Mouse (Mus musculus) CH12.LX (cell line): ENCODE measurements at regions not wholly inside any gene's neighbourhood (a gene's known extent, or its start where the extent isn't known, plus 50 kb on each side); places are given as distances from the start of the nearest gene placed in this dataset.

ENCODE experiments used
- DNase-seq: peaks from one replicate; pipeline ENCODE4 v3.0.0-alpha.2; 2013; ENCODE audit errors: extremely low read depth
- H3K27ac ChIP-seq: 2 replicates; pipeline ENCODE4 v1.5.1; 2012; ENCODE audit warnings: low read depth, mild to moderate bottlenecking, control low read depth, moderate library complexity; ENCODE audit not compliant: insufficient read depth
- H3K27me3 ChIP-seq: replicated peaks from 2 replicates; pipeline ENCODE3; 2012; ENCODE audit warnings: inconsistent platforms
- H3K36me3 ChIP-seq, 2 experiments: replicated peaks in 1 of 2; 2 replicates each; pipeline versions ENCODE3 to v1.6.1; 2012; ENCODE audit warnings: inconsistent platforms in 1 of 2, low read length in 1 of 2, mild to moderate bottlenecking in 1 of 2, mixed read lengths in 1 of 2, moderate library complexity in 1 of 2; ENCODE audit not compliant: control insufficient read depth in 1 of 2, insufficient read depth in 1 of 2
- H3K4me1 ChIP-seq, 2 experiments: 2 replicates each; pipeline ENCODE4 v1.6.1; 2012; ENCODE audit warnings: inconsistent platforms in 1 of 2, moderate library complexity in 1 of 2; ENCODE audit not compliant: insufficient read depth in 2 of 2, control insufficient read depth in 1 of 2
- H3K4me2 ChIP-seq: 2 replicates; pipeline ENCODE4 v1.6.1; 2012; ENCODE audit warnings: low read depth, mild to moderate bottlenecking, control low read depth; ENCODE audit not compliant: poor library complexity, insufficient read depth, severe bottlenecking
- H3K4me3 ChIP-seq, 3 experiments: fragments of 150-350 bp in 1 of 3; sonication (generic) in 1 of 3; replicated peaks in 1 of 3; 2 replicates each; pipeline versions ENCODE3 to v1.5.1; 2011 to 2012; ENCODE audit warnings: low read depth in 2 of 3, low read length in 2 of 3, mild to moderate bottlenecking in 2 of 3, moderate library complexity in 2 of 3, control low read depth in 1 of 3, improper control_type of control experiment in 1 of 3, inconsistent platforms in 1 of 3, mixed read lengths in 1 of 3; ENCODE audit not compliant: poor library complexity in 1 of 3
- H3K79me2 ChIP-seq: replicated peaks from 2 replicates; pipeline ENCODE4 v1.6.1; 2012; ENCODE audit warnings: mild to moderate bottlenecking, moderate library complexity; ENCODE audit not compliant: control insufficient read depth, poor library complexity, insufficient read depth, severe bottlenecking; ENCODE audit errors: extremely low read depth
- H3K9ac ChIP-seq: 2 replicates; pipeline ENCODE4 v1.6.1; 2012; ENCODE audit warnings: low read depth, mild to moderate bottlenecking, control low read depth, moderate library complexity; ENCODE audit not compliant: insufficient read depth
- H3K9me3 ChIP-seq: replicated peaks from 2 replicates; pipeline ENCODE3; 2012; ENCODE audit warnings: low read length, inconsistent platforms, mixed read lengths
- BHLHE40 ChIP-seq: IDR thresholded peaks from 2 replicates; pipeline ENCODE4 v1.6.1; 2011; ENCODE audit warnings: mild to moderate bottlenecking, low read depth, low read length, improper control_type of control experiment
- CHD1 ChIP-seq: IDR thresholded peaks from 2 replicates; pipeline ENCODE4 v1.6.1; 2012; ENCODE audit warnings: low read depth, low read length, improper control_type of control experiment, inconsistent platforms
- CHD2 ChIP-seq: IDR thresholded peaks from 2 replicates; pipeline ENCODE4 v1.6.1; 2011; ENCODE audit warnings: low read length, improper control_type of control experiment
- CTCF ChIP-seq, 2 experiments: IDR thresholded peaks in 1 of 2; conservative IDR thresholded peaks in 1 of 2; 2 replicates each; pipeline ENCODE4 v1.5.1; 2011 to 2012; ENCODE audit warnings: low read depth in 2 of 2, low read length in 2 of 2, improper control_type of control experiment in 1 of 2, inconsistent platforms in 1 of 2, mild to moderate bottlenecking in 1 of 2, moderate library complexity in 1 of 2
- E2F4 ChIP-seq: IDR thresholded peaks from 2 replicates; pipeline ENCODE4 v1.6.1; 2011; ENCODE audit warnings: low read depth, low read length, improper control_type of control experiment; ENCODE audit not compliant: insufficient replicate concordance
- ELF1 ChIP-seq: IDR thresholded peaks from 2 replicates; pipeline ENCODE4 v1.6.1; 2014; ENCODE audit warnings: low read depth, mild to moderate bottlenecking, inconsistent platforms, low read length, improper control_type of control experiment
- EP300 ChIP-seq: IDR thresholded peaks from 2 replicates; pipeline ENCODE4 v1.6.1; 2011; ENCODE audit warnings: low read length, improper control_type of control experiment
- ETS1 ChIP-seq: conservative IDR thresholded peaks from 2 replicates; pipeline ENCODE4 v1.6.1; 2012; ENCODE audit warnings: low read depth, mild to moderate bottlenecking, inconsistent platforms, low read length, improper control_type of control experiment, moderate library complexity
- GABPA ChIP-seq: IDR thresholded peaks from 2 replicates; pipeline ENCODE4 v1.6.1; 2012; ENCODE audit warnings: low read depth, low read length, improper control_type of control experiment, inconsistent platforms; ENCODE audit not compliant: insufficient replicate concordance
- HCFC1 ChIP-seq: IDR thresholded peaks from 2 replicates; pipeline ENCODE4 v1.6.1; 2012; ENCODE audit warnings: low read depth, mild to moderate bottlenecking, inconsistent platforms, low read length, improper control_type of control experiment
- IRF4 ChIP-seq: IDR thresholded peaks from 2 replicates; pipeline ENCODE4 v1.6.1; 2014; ENCODE audit warnings: low read depth, mild to moderate bottlenecking, inconsistent platforms, low read length, improper control_type of control experiment
- JUN ChIP-seq: IDR thresholded peaks from 2 replicates; pipeline ENCODE4 v1.6.1; 2011; ENCODE audit warnings: low read depth, mild to moderate bottlenecking, low read length, improper control_type of control experiment, moderate library complexity; ENCODE audit not compliant: insufficient read depth
- KAT2A ChIP-seq: IDR thresholded peaks from 2 replicates; pipeline ENCODE4 v1.6.1; 2012; ENCODE audit warnings: low read length, improper control_type of control experiment, inconsistent platforms; ENCODE audit not compliant: insufficient replicate concordance
- MAFK ChIP-seq: IDR thresholded peaks from 2 replicates; pipeline ENCODE4 v1.6.1; 2011; ENCODE audit warnings: low read length, improper control_type of control experiment; ENCODE audit not compliant: insufficient replicate concordance
- MAX ChIP-seq: IDR thresholded peaks from 2 replicates; pipeline ENCODE4 v1.6.1; 2011; ENCODE audit warnings: low read length, improper control_type of control experiment
- MEF2A ChIP-seq: IDR thresholded peaks from 2 replicates; pipeline ENCODE4 v1.6.1; 2014; ENCODE audit warnings: low read depth, mild to moderate bottlenecking, inconsistent platforms, low read length, improper control_type of control experiment, borderline replicate concordance
- MXI1 ChIP-seq: IDR thresholded peaks from 2 replicates; pipeline ENCODE4 v1.6.1; 2011; ENCODE audit warnings: mild to moderate bottlenecking, low read depth, low read length, improper control_type of control experiment
- MYC ChIP-seq: IDR thresholded peaks from 2 replicates; pipeline ENCODE4 v1.6.1; 2011; ENCODE audit warnings: low read depth, mild to moderate bottlenecking, improper control_type of control experiment, low read length
- NELFE ChIP-seq: IDR thresholded peaks from 2 replicates; pipeline ENCODE4 v1.6.1; 2011; ENCODE audit warnings: low read depth, low read length, improper control_type of control experiment
- NRF1 ChIP-seq: IDR thresholded peaks from 2 replicates; pipeline ENCODE4 v1.6.1; 2014; ENCODE audit warnings: low read depth, mild to moderate bottlenecking, inconsistent platforms, low read length, improper control_type of control experiment, moderate library complexity
- PAX5 ChIP-seq: IDR thresholded peaks from 2 replicates; pipeline ENCODE4 v1.6.1; 2012; ENCODE audit warnings: low read length, inconsistent platforms, mixed read lengths
- POLR2A ChIP-seq: IDR thresholded peaks from 2 replicates; pipeline ENCODE4 v1.6.1; 2011; ENCODE audit warnings: low read depth, mild to moderate bottlenecking, improper control_type of control experiment, low read length
- POLR2AphosphoS2 ChIP-seq: IDR thresholded peaks from 2 replicates; pipeline ENCODE4 v1.6.1; 2011; ENCODE audit warnings: low read depth, low read length, improper control_type of control experiment
- RAD21 ChIP-seq: IDR thresholded peaks from 2 replicates; pipeline ENCODE4 v1.6.1; 2011; ENCODE audit warnings: low read depth, mild to moderate bottlenecking, low read length, improper control_type of control experiment, moderate library complexity
- RCOR1 ChIP-seq: conservative IDR thresholded peaks from 2 replicates; pipeline ENCODE4 v1.6.1; 2012; ENCODE audit warnings: low read depth, mild to moderate bottlenecking, inconsistent platforms, low read length, improper control_type of control experiment
- SIN3A ChIP-seq: IDR thresholded peaks from 2 replicates; pipeline ENCODE4 v1.6.1; 2012; ENCODE audit warnings: low read length, improper control_type of control experiment, inconsistent platforms
- SMC3 ChIP-seq: IDR thresholded peaks from 2 replicates; pipeline ENCODE4 v1.6.1; 2011; ENCODE audit warnings: low read depth, low read length, improper control_type of control experiment
- TBP ChIP-seq: conservative IDR thresholded peaks from 2 replicates; pipeline ENCODE4 v1.6.1; 2011; ENCODE audit warnings: low read depth, low read length, improper control_type of control experiment
- UBTF ChIP-seq: IDR thresholded peaks from 2 replicates; pipeline ENCODE4 v1.6.1; 2012; ENCODE audit warnings: low read depth, mild to moderate bottlenecking, inconsistent platforms, low read length, improper control_type of control experiment, moderate library complexity
- USF1 ChIP-seq: IDR thresholded peaks from 2 replicates; pipeline ENCODE4 v1.6.1; 2014; ENCODE audit warnings: low read depth, mild to moderate bottlenecking, inconsistent platforms, low read length, improper control_type of control experiment
- USF2 ChIP-seq: conservative IDR thresholded peaks from 2 replicates; pipeline ENCODE4 v1.6.1; 2011; ENCODE audit warnings: low read depth, low read length, improper control_type of control experiment
- ZC3H11A ChIP-seq: IDR thresholded peaks from 2 replicates; pipeline ENCODE4 v1.6.1; 2012; ENCODE audit warnings: low read depth, mild to moderate bottlenecking, inconsistent platforms, low read length, improper control_type of control experiment
- ZKSCAN1 ChIP-seq: IDR thresholded peaks from 2 replicates; pipeline ENCODE4 v1.6.1; 2012; ENCODE audit warnings: low read depth, inconsistent platforms, low read length, improper control_type of control experiment, borderline replicate concordance
- ZMIZ1 ChIP-seq: IDR thresholded peaks from 2 replicates; pipeline ENCODE4 v1.6.1; 2012; ENCODE audit warnings: low read depth, mild to moderate bottlenecking, inconsistent platforms, low read length, improper control_type of control experiment
- ZNF384 ChIP-seq: IDR thresholded peaks from 2 replicates; pipeline ENCODE4 v1.6.1; 2012; ENCODE audit warnings: low read depth, low read length, improper control_type of control experiment, inconsistent platforms
- dilution Hi-C: fragments of 300-500 bp; cut with MboI; formaldehyde crosslinking; loops from 2 replicates; pipeline ENCODE4 v1.14.3; 2020; ENCODE audit warnings: low sequenced_read_pairs; ENCODE audit not compliant: extremely low pct_unique_long_range_greater_than_20kb, extremely low pct_ligation_motif_present
- in situ Hi-C: fragments of 300-500 bp; cut with MboI; formaldehyde crosslinking; loops from 3 replicates; pipeline ENCODE4 v1.14.3; 2019; ENCODE audit warnings: low sequenced_read_pairs, low pct_ligation_motif_present, low pct_unique_long_range_greater_than_20kb, mixed read lengths

DNA sequence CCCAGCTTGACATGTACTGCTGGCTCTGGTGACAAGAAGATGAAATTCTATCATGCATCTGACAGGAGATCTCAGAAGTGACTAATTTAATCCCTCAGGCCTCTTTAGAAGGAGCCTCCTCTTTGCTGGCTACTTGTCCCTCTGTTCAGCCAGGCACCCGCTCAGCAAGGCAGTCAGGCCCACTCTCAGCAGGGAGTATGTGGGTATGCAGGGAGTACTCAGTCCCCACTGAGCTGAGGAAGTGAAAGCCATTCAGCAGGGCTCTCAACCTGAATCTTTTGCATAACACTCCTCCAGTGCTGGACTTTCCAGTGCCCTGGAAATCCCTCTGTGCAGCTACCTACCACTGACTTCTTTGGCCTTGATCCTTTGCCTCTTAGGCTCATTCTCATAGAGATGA, 201.3 kb downstream of the Rybp start (continued):
- no peak for TF ChIP-seq E2F4
- no peak; the same call in 1 of the 2 replicates for TF ChIP-seq HCFC1
- no peak; the same call in none of the 2 replicates for TF ChIP-seq SIN3A
- TF ChIP-seq POLR2AphosphoS2, result 0 out of 2 replicates have a peak, but pooled peaks have one; percentile 49
- 0 out of 2 replicates have a peak, but pooled peaks have one; percentile 46 for TF ChIP-seq UBTF

DNA sequence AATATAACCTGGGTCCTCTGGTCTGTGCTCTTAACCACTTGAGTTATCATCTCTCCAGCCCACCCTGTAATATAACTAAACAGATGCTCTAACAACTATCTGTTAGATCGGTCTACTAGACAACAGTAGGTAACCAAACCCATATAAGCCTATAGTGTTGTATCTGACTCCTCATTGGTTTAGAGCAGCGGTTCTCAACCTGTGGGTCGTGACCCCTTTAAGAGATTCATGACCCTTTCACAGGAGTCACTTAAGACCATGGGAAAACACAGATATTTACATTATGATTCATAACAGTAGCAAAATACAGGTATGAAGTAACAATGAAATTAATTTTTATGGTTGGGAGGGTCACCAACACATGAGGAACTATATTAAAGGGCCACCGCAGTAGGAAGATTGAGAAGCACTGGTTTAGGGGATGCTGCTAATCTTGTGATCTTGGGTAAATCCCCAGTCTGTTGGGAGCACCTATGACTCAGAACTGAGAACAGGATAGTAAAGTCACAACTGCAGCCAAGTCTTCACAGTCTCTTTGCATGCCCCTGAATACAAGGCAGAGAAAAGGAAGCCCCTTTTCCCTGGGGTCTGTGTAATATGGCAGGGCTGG, 203.3 kb downstream of the Rybp start:
- dilution Hi-C loops (no loop called here), in situ Hi-C loops (no loop called here)
- no peaks in the 10 kb centered on the region for H3K9me3 ChIP-seq
- H3K4me2 ChIP-seq, result no peak overlapping the region
- H3K27me3 ChIP-seq, result no peaks in the 10 kb centered on the region
- H3K9ac ChIP-seq, result no peak overlapping the region
- H3K4me1 ChIP-seq, result peaks cover 35 to 71% of the 10 kb centered on the region in 2 experiments
- no peak overlapping the region for H3K4me3 ChIP-seq
- DNase-seq, result peak; percentile 89
- H3K36me3 ChIP-seq, result no peaks in the 10 kb centered on the region
- H3K79me2 ChIP-seq, result no peaks in the 10 kb centered on the region
- H3K27ac ChIP-seq, result peak overlapping the region; percentile 69; the same call in 1 of the 2 replicates
- TF ChIP-seq MXI1 (no peak), HCFC1 (no peak; the same call in 1 of the 2 replicates), ELF1 (no peak; the same call in 1 of the 2 replicates), USF1 (no peak), SMC3 (0 out of 2 replicates have a peak, but pooled peaks have one; percentile 4), GABPA (no peak), MYC (peak; percentile 58), ZNF384 (no peak), MAX (peak; percentile 42; the same call in 1 of the 2 replicates), ZMIZ1 (0 out of 2 replicates have a peak, but pooled peaks have one; percentile 27), KAT2A (0 out of 2 replicates have a peak, but pooled peaks have one; percentile 24), CHD1 (no peak), POLR2AphosphoS2 (no peak), IRF4 (peak; percentile 95), UBTF (no peak), ZKSCAN1 (no peak), CTCF (conservative IDR thresholded peaks at IDR 0.05 in 1 of 2, IDR thresholded peaks at IDR 0.05 in 1 of 2; ENCODE audit: low read depth in 2 of 2, low read length in 2 of 2) (no peak), CHD2 (peak; percentile 83), POLR2A (no peak), RCOR1 (peak; percentile 86), NELFE (no peak), PAX5 (no peak), BHLHE40 (peak; percentile 89), JUN (peak; percentile 86), MEF2A (peak; percentile 83), ZC3H11A (no peak), ETS1 (peak; percentile 90), SIN3A (no peak; the same call in 1 of the 2 replicates), TBP (no peak), EP300 (peak; percentile 92), NRF1 (peak; percentile 60; the same call in 1 of the 2 replicates), USF2 (no peak), MAFK (no peak), RAD21 (no peak; the same call in none of the 2 replicates), E2F4 (0 out of 2 replicates have a peak, but pooled peaks have one; percentile 7)
